Mouse (Mus musculus): ENCODE measurements at regions not wholly inside any gene's neighbourhood (a gene's known extent, or its start where the extent isn't known, plus 50 kb on each side); places are given as distances from the start of the nearest gene placed in this dataset.

GRCm38 (mm10) chrX:156736951-156737553 is 678.1 kb downstream of the Phex start:
- in situ Hi-C loops (cut with MboI, MseI): no loop called here

DNA sequence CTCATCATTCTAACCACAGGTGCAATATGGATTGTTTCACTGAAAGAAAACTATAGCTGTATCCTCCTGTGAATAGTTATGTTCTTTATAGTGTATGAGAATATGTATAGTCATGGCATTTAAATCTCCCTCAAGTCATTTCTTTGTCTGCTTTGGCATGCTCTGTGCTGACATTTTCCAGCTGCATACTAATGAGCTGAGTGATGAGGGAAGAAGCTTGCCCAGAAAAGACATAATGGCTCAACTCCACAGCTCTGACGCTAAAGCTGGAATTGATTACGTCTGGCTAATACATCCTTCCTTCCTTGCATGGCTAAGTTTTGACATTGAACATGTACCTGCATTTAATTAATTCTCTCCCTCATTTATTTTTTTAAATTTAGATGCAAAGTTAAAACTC is 722.9 kb downstream of the Phex start:
- in situ Hi-C loops (cut with MboI, MseI): no loop called here

- in situ Hi-C loops (cut with MboI, MseI): no loop called here
These were observed 737.2 kb downstream of the Phex start for GRCm38 (mm10) chrX:156677911-156678310.

DNA sequence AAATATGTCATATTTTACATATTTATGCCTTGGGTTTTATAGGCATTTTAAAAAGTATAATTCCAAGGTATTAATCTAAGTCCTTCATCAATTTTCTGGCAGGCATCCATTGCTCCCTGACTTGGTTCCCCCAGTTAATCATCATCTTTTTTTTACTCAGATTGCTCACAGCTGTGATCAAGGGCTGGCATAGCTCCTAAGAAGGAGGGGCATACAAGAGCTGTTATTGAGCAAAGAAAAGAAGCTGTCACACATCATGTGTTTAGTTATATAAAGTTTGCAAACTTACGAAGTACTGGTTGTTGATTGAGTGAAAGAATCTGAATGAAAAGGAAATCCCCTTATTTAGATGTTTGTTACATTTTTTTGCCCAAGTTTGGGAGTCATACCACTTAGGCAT is 741.5 kb downstream of the Phex start:
- in situ Hi-C loops (cut with MboI, MseI): no loop called here

DNA sequence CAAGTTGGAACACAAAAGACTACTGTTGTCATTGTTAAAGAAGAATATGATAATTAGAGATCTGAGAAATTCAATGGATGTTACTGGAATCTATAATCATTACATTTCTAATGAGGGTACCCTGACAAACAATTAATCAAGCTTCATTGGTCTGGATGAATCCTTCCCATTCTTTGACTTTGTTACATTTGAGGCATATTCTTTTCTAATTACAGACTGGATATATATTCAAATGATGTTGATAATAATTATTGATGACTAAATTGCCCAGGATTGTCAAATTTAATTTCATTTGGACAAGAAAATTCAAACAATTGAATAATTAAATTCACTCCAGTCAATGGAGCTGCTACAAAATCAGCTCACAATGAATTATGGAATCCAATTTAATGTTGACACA is 745.6 kb downstream of the Phex start:
- in situ Hi-C loops (cut with MboI, MseI): loop anchor here in 1 of 2 experiments (10.0 kb wide), 1 partner anchor 365 kb away; no protein-coding TSS in a partner anchor

Measured in T-helper 17 cell (primary cell).